Mouse (Mus musculus) CH12.LX (cell line): Measurements from ENCODE around the gene Vamp8. TPM values are rescaled to one million over a fixed set of nuclear protein-coding genes. Genes with fewer than 3 reads are reported as not detected.
A peak's percentile ranks its signal among the peaks of the same experiment; 100 is the strongest.

Experiments
- DNase-seq: peaks from one replicate; pipeline ENCODE4 v3.0.0-alpha.2; 2013; ENCODE audit errors: extremely low read depth
- H3K27ac ChIP-seq: 2 replicates; pipeline ENCODE4 v1.5.1; 2012; ENCODE audit warnings: low read depth, mild to moderate bottlenecking, control low read depth, moderate library complexity; ENCODE audit not compliant: insufficient read depth
- H3K27me3 ChIP-seq: replicated peaks from 2 replicates; pipeline ENCODE3; 2012; ENCODE audit warnings: inconsistent platforms
- H3K36me3 ChIP-seq, 2 experiments: replicated peaks in 1 of 2; 2 replicates each; pipeline versions ENCODE3 to v1.6.1; 2012; ENCODE audit warnings: inconsistent platforms in 1 of 2, low read length in 1 of 2, mild to moderate bottlenecking in 1 of 2, mixed read lengths in 1 of 2, moderate library complexity in 1 of 2; ENCODE audit not compliant: control insufficient read depth in 1 of 2, insufficient read depth in 1 of 2
- H3K4me1 ChIP-seq, 2 experiments: 2 replicates each; pipeline ENCODE4 v1.6.1; 2012; ENCODE audit warnings: inconsistent platforms in 1 of 2, moderate library complexity in 1 of 2; ENCODE audit not compliant: insufficient read depth in 2 of 2, control insufficient read depth in 1 of 2
- H3K4me2 ChIP-seq: 2 replicates; pipeline ENCODE4 v1.6.1; 2012; ENCODE audit warnings: low read depth, mild to moderate bottlenecking, control low read depth; ENCODE audit not compliant: poor library complexity, insufficient read depth, severe bottlenecking
- H3K4me3 ChIP-seq, 3 experiments: fragments of 150-350 bp in 1 of 3; sonication (generic) in 1 of 3; replicated peaks in 1 of 3; 2 replicates each; pipeline versions ENCODE3 to v1.5.1; 2011 to 2012; ENCODE audit warnings: low read depth in 2 of 3, low read length in 2 of 3, mild to moderate bottlenecking in 2 of 3, moderate library complexity in 2 of 3, control low read depth in 1 of 3, improper control_type of control experiment in 1 of 3, inconsistent platforms in 1 of 3, mixed read lengths in 1 of 3; ENCODE audit not compliant: poor library complexity in 1 of 3
- H3K79me2 ChIP-seq: replicated peaks from 2 replicates; pipeline ENCODE4 v1.6.1; 2012; ENCODE audit warnings: mild to moderate bottlenecking, moderate library complexity; ENCODE audit not compliant: control insufficient read depth, poor library complexity, insufficient read depth, severe bottlenecking; ENCODE audit errors: extremely low read depth
- H3K9ac ChIP-seq: 2 replicates; pipeline ENCODE4 v1.6.1; 2012; ENCODE audit warnings: low read depth, mild to moderate bottlenecking, control low read depth, moderate library complexity; ENCODE audit not compliant: insufficient read depth
- H3K9me3 ChIP-seq: replicated peaks from 2 replicates; pipeline ENCODE3; 2012; ENCODE audit warnings: low read length, inconsistent platforms, mixed read lengths
- CHD1 ChIP-seq: IDR thresholded peaks from 2 replicates; pipeline ENCODE4 v1.6.1; 2012; ENCODE audit warnings: low read depth, low read length, improper control_type of control experiment, inconsistent platforms
- CHD2 ChIP-seq: IDR thresholded peaks from 2 replicates; pipeline ENCODE4 v1.6.1; 2011; ENCODE audit warnings: low read length, improper control_type of control experiment
- CTCF ChIP-seq, 2 experiments: IDR thresholded peaks in 1 of 2; conservative IDR thresholded peaks in 1 of 2; 2 replicates each; pipeline ENCODE4 v1.5.1; 2011 to 2012; ENCODE audit warnings: low read depth in 2 of 2, low read length in 2 of 2, improper control_type of control experiment in 1 of 2, inconsistent platforms in 1 of 2, mild to moderate bottlenecking in 1 of 2, moderate library complexity in 1 of 2
- E2F4 ChIP-seq: IDR thresholded peaks from 2 replicates; pipeline ENCODE4 v1.6.1; 2011; ENCODE audit warnings: low read depth, low read length, improper control_type of control experiment; ENCODE audit not compliant: insufficient replicate concordance
- ELF1 ChIP-seq: IDR thresholded peaks from 2 replicates; pipeline ENCODE4 v1.6.1; 2014; ENCODE audit warnings: low read depth, mild to moderate bottlenecking, inconsistent platforms, low read length, improper control_type of control experiment
- EP300 ChIP-seq: IDR thresholded peaks from 2 replicates; pipeline ENCODE4 v1.6.1; 2011; ENCODE audit warnings: low read length, improper control_type of control experiment
- ETS1 ChIP-seq: conservative IDR thresholded peaks from 2 replicates; pipeline ENCODE4 v1.6.1; 2012; ENCODE audit warnings: low read depth, mild to moderate bottlenecking, inconsistent platforms, low read length, improper control_type of control experiment, moderate library complexity
- IRF4 ChIP-seq: IDR thresholded peaks from 2 replicates; pipeline ENCODE4 v1.6.1; 2014; ENCODE audit warnings: low read depth, mild to moderate bottlenecking, inconsistent platforms, low read length, improper control_type of control experiment
- JUND ChIP-seq: conservative IDR thresholded peaks from 2 replicates; pipeline ENCODE4 v1.6.1; 2011; ENCODE audit warnings: low read depth, low read length, improper control_type of control experiment
- KAT2A ChIP-seq: IDR thresholded peaks from 2 replicates; pipeline ENCODE4 v1.6.1; 2012; ENCODE audit warnings: low read length, improper control_type of control experiment, inconsistent platforms; ENCODE audit not compliant: insufficient replicate concordance
- MAFK ChIP-seq: IDR thresholded peaks from 2 replicates; pipeline ENCODE4 v1.6.1; 2011; ENCODE audit warnings: low read length, improper control_type of control experiment; ENCODE audit not compliant: insufficient replicate concordance
- MAX ChIP-seq: IDR thresholded peaks from 2 replicates; pipeline ENCODE4 v1.6.1; 2011; ENCODE audit warnings: low read length, improper control_type of control experiment
- MAZ ChIP-seq: IDR thresholded peaks from 2 replicates; pipeline ENCODE4 v1.6.1; 2012; ENCODE audit warnings: low read depth, mild to moderate bottlenecking, inconsistent platforms, low read length, improper control_type of control experiment, moderate library complexity
- MEF2A ChIP-seq: IDR thresholded peaks from 2 replicates; pipeline ENCODE4 v1.6.1; 2014; ENCODE audit warnings: low read depth, mild to moderate bottlenecking, inconsistent platforms, low read length, improper control_type of control experiment, borderline replicate concordance
- MYC ChIP-seq: IDR thresholded peaks from 2 replicates; pipeline ENCODE4 v1.6.1; 2011; ENCODE audit warnings: low read depth, mild to moderate bottlenecking, improper control_type of control experiment, low read length
- NELFE ChIP-seq: IDR thresholded peaks from 2 replicates; pipeline ENCODE4 v1.6.1; 2011; ENCODE audit warnings: low read depth, low read length, improper control_type of control experiment
- NRF1 ChIP-seq: IDR thresholded peaks from 2 replicates; pipeline ENCODE4 v1.6.1; 2014; ENCODE audit warnings: low read depth, mild to moderate bottlenecking, inconsistent platforms, low read length, improper control_type of control experiment, moderate library complexity
- PAX5 ChIP-seq: IDR thresholded peaks from 2 replicates; pipeline ENCODE4 v1.6.1; 2012; ENCODE audit warnings: low read length, inconsistent platforms, mixed read lengths
- POLR2A ChIP-seq: IDR thresholded peaks from 2 replicates; pipeline ENCODE4 v1.6.1; 2011; ENCODE audit warnings: low read depth, mild to moderate bottlenecking, improper control_type of control experiment, low read length
- POLR2AphosphoS2 ChIP-seq: IDR thresholded peaks from 2 replicates; pipeline ENCODE4 v1.6.1; 2011; ENCODE audit warnings: low read depth, low read length, improper control_type of control experiment
- RAD21 ChIP-seq: IDR thresholded peaks from 2 replicates; pipeline ENCODE4 v1.6.1; 2011; ENCODE audit warnings: low read depth, mild to moderate bottlenecking, low read length, improper control_type of control experiment, moderate library complexity
- RCOR1 ChIP-seq: conservative IDR thresholded peaks from 2 replicates; pipeline ENCODE4 v1.6.1; 2012; ENCODE audit warnings: low read depth, mild to moderate bottlenecking, inconsistent platforms, low read length, improper control_type of control experiment
- SMC3 ChIP-seq: IDR thresholded peaks from 2 replicates; pipeline ENCODE4 v1.6.1; 2011; ENCODE audit warnings: low read depth, low read length, improper control_type of control experiment
- TBP ChIP-seq: conservative IDR thresholded peaks from 2 replicates; pipeline ENCODE4 v1.6.1; 2011; ENCODE audit warnings: low read depth, low read length, improper control_type of control experiment
- TCF12 ChIP-seq: IDR thresholded peaks from 2 replicates; pipeline ENCODE4 v1.6.1; 2014; ENCODE audit warnings: low read depth, mild to moderate bottlenecking, inconsistent platforms, low read length, improper control_type of control experiment
- UBTF ChIP-seq: IDR thresholded peaks from 2 replicates; pipeline ENCODE4 v1.6.1; 2012; ENCODE audit warnings: low read depth, mild to moderate bottlenecking, inconsistent platforms, low read length, improper control_type of control experiment, moderate library complexity
- USF1 ChIP-seq: IDR thresholded peaks from 2 replicates; pipeline ENCODE4 v1.6.1; 2014; ENCODE audit warnings: low read depth, mild to moderate bottlenecking, inconsistent platforms, low read length, improper control_type of control experiment
- USF2 ChIP-seq: conservative IDR thresholded peaks from 2 replicates; pipeline ENCODE4 v1.6.1; 2011; ENCODE audit warnings: low read depth, low read length, improper control_type of control experiment
- ZC3H11A ChIP-seq: IDR thresholded peaks from 2 replicates; pipeline ENCODE4 v1.6.1; 2012; ENCODE audit warnings: low read depth, mild to moderate bottlenecking, inconsistent platforms, low read length, improper control_type of control experiment
- ZMIZ1 ChIP-seq: IDR thresholded peaks from 2 replicates; pipeline ENCODE4 v1.6.1; 2012; ENCODE audit warnings: low read depth, mild to moderate bottlenecking, inconsistent platforms, low read length, improper control_type of control experiment
- ZNF384 ChIP-seq: IDR thresholded peaks from 2 replicates; pipeline ENCODE4 v1.6.1; 2012; ENCODE audit warnings: low read depth, low read length, improper control_type of control experiment, inconsistent platforms
- dilution Hi-C: fragments of 300-500 bp; cut with MboI; formaldehyde crosslinking; loops from 2 replicates; pipeline ENCODE4 v1.14.3; 2020; ENCODE audit warnings: low sequenced_read_pairs; ENCODE audit not compliant: extremely low pct_unique_long_range_greater_than_20kb, extremely low pct_ligation_motif_present
- in situ Hi-C: fragments of 300-500 bp; cut with MboI; formaldehyde crosslinking; loops from 3 replicates; pipeline ENCODE4 v1.14.3; 2019; ENCODE audit warnings: low sequenced_read_pairs, low pct_ligation_motif_present, low pct_unique_long_range_greater_than_20kb, mixed read lengths
- polyA plus RNA-seq: library from polyadenylated mRNA; unstranded; fragments of >175 nt; gene quantifications from 2 replicates; pipeline ENCODE4 v1.2.1, GENCODE M21; 2012; ENCODE audit warnings: low read depth; ENCODE audit not compliant: insufficient read length
- total RNA-seq, 2 experiments: library from RNA; depleted of rRNA; stranded (reverse); fragments of 300-350 nt in 1 of 2; fragments of >200 nt in 1 of 2; gene quantifications; 2 replicates each; pipeline ENCODE4 v1.2.3; 2012 to 2014

Gene Vamp8
- total and polyA plus RNA-seq, 3 experiments: 98.9 to 130 (median 110) TPM

- DNase-seq: peak; percentile 18
- in situ Hi-C loops: no loop called here
These were observed 44.9 kb downstream of the Vamp8 start for GRCm38 (mm10) chr6:72345633-72346032.

GRCm38 (mm10) chr6:72345074-72345567 lies 45.4 kb downstream of the Vamp8 start, which contains the start of gene Usp39:
Gene Usp39 (minus strand): TSS chr6:72345184.
- in situ Hi-C loops: no loop called here
- peak; percentile 92 for DNase-seq
- TF ChIP-seq JUND: no peak
- TF ChIP-seq MAZ: no peak
- peak; percentile 93 for TF ChIP-seq POLR2A
- 0 out of 2 replicates have a peak, but pooled peaks have one; percentile 45 for TF ChIP-seq POLR2AphosphoS2
- TF ChIP-seq ETS1: no peak
- TF ChIP-seq UBTF: no peak
- TF ChIP-seq IRF4: peak; percentile 52; the same call in 1 of the 2 replicates
- peak; percentile 77; the same call in 1 of the 2 replicates for TF ChIP-seq MAX
- TF ChIP-seq USF2: no peak
- peak; percentile 68; the same call in 1 of the 2 replicates for TF ChIP-seq KAT2A
- peak; percentile 87 for TF ChIP-seq NELFE
- TF ChIP-seq PAX5: no peak
- peak; percentile 65 for TF ChIP-seq ZMIZ1
- no peak for TF ChIP-seq CTCF (conservative IDR thresholded peaks at IDR 0.05 in 1 of 2, IDR thresholded peaks at IDR 0.05 in 1 of 2; ENCODE audit: low read depth in 2 of 2, low read length in 2 of 2)
- peak; percentile 80 for TF ChIP-seq NRF1
- no peak for TF ChIP-seq EP300
- no peak for TF ChIP-seq ZNF384
- TF ChIP-seq MAFK: no peak
- no peak for TF ChIP-seq SMC3
- TF ChIP-seq USF1: peak; percentile 20
- TF ChIP-seq E2F4: peak; percentile 71; the same call in 1 of the 2 replicates
- TF ChIP-seq CHD2: no peak
- TF ChIP-seq MYC: peak; percentile 28; the same call in 1 of the 2 replicates
- TF ChIP-seq TCF12: peak; percentile 64; the same call in 1 of the 2 replicates
- TF ChIP-seq ELF1: peak; percentile 90
- no peak for TF ChIP-seq ZC3H11A
- 0 out of 2 replicates have a peak, but pooled peaks have one; percentile 21 for TF ChIP-seq MEF2A
- no peak for TF ChIP-seq RAD21
- peak; percentile 82 for TF ChIP-seq TBP
- TF ChIP-seq CHD1: no peak

More at GRCm38 (mm10) chr6:72345633-72346032, 44.9 kb downstream of the Vamp8 start:
- Histone ChIP-seq H3K9ac (peak overlapping the region; percentile 93), H3K79me2 (peaks cover 50% of the 10 kb centered on the region), H3K4me1 (peaks cover 13 to 66% of the 10 kb centered on the region in 2 experiments; a peak in 3 of 4 replicates), H3K4me2 (peak overlapping the region; percentile 6), H3K9me3 (no peaks in the 10 kb centered on the region), H3K27me3 (no peaks in the 10 kb centered on the region), H3K4me3 (peak overlapping the region in 2 of 3 experiments; percentile 88 to 93), H3K27ac (no peak overlapping the region), H3K36me3 (peaks cover 23 to 44% of the 10 kb centered on the region in 2 experiments)
- TF ChIP-seq E2F4 (no peak), POLR2A (no peak), TBP (0 out of 2 replicates have a peak, but pooled peaks have one; percentile 29), RCOR1 (no peak), NRF1 (no peak), MYC (0 out of 2 replicates have a peak, but pooled peaks have one; percentile 16)
- dilution Hi-C loops: no loop called here

More at GRCm38 (mm10) chr6:72345074-72345567, 45.4 kb downstream of the Vamp8 start, which contains the start of gene Usp39:
- Histone ChIP-seq H3K4me1 (peaks cover 13 to 62% of the 10 kb centered on the region in 2 experiments; a peak in 3 of 4 replicates), H3K27me3 (no peaks in the 10 kb centered on the region), H3K4me2 (peak within 1 kb of the TSS; percentile 91), H3K79me2 (peaks cover 50% of the 10 kb centered on the region), H3K4me3 (peak within 1 kb of the TSS; percentile 88 to 93 (median 90)), H3K27ac (peak within 1 kb of the TSS; percentile 16), H3K9ac (peak within 1 kb of the TSS; percentile 93), H3K36me3 (peaks cover 22 to 44% of the 10 kb centered on the region in 2 experiments), H3K9me3 (no peaks in the 10 kb centered on the region)
- dilution Hi-C loops: no loop called here
